Mouse (Mus musculus): ENCODE results near the gene Usp32.

Usp32 gene

GRCm38 (mm10) chr11:85123267-85123992, 16.5 kb downstream of the Usp32 start:
- DNase-seq (ENCODE audit: low read depth, low spot score): no peak

GRCm38 (mm10) chr11:85122073-85122472, 17.9 kb downstream of the Usp32 start:
- no peak for DNase-seq (ENCODE audit: low read depth, low spot score)

DNA sequence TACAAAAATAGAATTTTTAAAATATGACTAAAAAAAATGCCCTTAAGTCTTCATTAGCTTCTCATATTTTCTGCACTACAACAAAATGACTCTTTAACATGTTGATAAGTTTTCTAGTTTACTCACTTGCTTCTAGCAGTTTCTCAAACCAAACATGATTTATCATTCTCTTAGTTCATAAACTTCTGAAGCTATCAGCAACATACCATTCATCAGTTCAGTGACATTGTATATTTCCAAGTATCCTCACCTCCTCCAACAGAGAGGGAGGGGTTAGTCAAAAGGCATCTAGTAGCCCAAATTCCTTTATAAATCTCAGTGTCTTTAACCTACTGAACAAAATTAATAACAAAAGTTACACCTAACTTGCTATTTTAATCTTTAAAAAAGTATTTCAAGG, 22.8 kb downstream of the Usp32 start:
- no peak for DNase-seq (ENCODE audit: low read depth, low spot score)

DNA sequence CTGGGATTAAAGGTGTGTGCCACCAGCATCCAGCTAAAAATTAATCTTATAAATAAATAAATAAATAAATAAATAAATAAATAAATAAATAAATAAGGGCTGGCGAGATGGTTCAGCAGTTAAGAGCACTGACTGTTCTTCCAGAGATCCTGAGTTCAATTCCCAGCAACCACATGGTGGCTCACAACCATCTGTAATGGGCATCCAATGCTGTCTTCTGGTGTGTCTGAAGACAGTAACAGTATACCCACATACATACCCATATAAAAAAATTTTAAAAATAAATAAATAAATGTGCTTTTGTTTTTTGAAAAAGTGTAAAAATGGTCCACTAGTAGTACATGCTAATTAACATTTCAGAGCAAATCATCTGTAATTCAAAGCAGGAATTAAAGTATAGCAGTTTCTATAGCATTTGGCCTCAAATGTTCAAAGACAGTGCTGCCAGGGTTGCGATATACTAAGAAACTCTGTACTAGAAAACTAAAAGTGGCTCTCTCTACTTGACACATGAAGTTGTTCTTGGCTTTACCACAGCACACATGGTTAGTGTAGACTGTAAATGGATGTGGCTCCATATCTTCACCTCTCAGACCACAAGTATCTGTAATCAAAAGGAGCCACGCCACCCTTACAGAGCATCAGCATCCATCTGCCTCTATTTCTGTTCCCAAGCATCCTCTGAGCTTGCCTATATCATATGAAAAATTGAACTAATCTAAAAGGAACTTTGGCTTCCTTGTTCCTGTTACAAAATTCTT, 23.7 kb downstream of the Usp32 start:
- DNase-seq (ENCODE audit: low read depth, low spot score): no peak

DNA sequence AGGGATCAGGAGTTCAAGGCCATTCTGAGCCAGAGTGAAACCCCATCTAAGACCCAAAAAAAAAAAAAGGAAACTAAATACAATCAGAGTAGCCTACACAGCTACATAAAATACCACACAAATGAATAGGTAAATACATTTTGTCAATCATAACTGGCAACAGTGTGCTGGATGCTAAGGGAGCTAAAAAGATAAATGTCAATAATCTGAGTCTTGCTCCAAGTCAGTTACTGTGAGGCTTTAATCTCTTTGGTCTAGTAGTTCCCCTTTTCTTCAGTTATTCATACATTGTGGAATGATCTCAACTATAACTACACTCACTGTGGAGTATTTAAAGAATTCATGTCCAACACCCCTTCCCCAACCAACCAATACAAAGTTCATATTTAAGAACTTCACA, 30.0 kb downstream of the Usp32 start:
- DNase-seq (ENCODE audit: low read depth, low spot score): no peak

- no peak for DNase-seq (ENCODE audit: low read depth, low spot score)
Observed at GRCm38 (mm10) chr11:85107217-85107616, 32.7 kb downstream of the Usp32 start.

DNA sequence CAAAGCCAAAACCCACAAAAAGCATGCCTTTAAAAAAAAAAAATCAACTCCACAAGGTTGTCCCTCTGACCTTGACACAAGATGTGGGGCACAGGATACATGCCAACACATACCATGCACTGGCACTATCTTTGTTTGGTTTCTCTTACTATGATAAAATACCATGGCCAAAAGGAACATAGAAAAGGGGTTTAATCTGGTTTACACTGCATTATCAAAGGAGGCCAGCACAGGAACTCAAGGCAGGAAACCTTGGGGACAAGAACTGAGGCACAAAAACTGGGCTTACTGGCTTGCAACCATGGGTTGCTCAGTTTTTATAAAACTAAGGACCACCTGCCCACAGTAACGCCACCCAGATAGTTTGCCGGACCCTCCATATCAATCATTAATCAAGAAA, 34.1 kb downstream of the Usp32 start:
- DNase-seq (ENCODE audit: low read depth, low spot score): no peak

GRCm38 (mm10) chr11:85103763-85104162, 36.2 kb downstream of the Usp32 start:
- no peak for DNase-seq (ENCODE audit: low read depth, low spot score)

DNA sequence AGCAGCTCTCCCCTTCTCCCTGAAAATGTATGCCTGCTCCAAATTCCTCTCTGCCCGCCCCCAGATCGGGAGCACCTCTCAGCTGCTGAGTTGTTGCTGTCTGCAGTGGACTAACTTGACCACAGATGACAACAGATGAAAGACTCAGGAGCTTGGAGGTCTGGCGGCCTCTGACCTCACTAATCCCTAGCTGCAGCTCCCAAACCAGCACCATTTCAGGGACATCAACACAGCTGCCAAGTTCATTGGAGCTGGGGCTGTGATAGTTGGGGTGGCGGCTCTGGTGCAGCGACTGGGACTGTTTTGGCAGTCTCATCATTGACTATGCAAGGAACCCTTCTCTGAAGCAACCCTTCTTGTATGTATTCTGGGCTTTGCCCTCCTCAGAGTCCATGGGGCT, 44.8 kb downstream of the Usp32 start:
- no peak for DNase-seq (ENCODE audit: low read depth, low spot score)

DNA sequence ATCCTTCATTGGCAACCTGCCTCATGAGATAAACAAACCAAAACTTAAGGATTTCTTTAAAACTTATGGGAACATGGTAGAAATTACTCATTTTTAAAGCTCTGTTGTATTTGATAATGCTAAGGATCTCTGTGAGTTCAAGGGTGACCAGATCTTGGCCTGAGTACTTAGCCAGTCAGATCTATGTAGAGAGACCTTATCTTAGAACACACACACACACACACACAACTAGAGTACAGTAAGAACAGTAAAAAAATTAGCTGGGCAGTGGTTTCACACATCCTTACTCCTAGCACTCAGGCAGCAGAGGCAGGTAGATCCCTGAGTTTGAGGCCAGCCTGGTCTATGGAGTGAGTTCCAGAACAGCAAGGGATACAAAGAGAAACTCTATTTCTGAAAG, 53.7 kb downstream of the Usp32 start:
- DNase-seq (ENCODE audit: low read depth, low spot score): no peak

GRCm38 (mm10) chr11:85067871-85068270, 72.1 kb downstream of the Usp32 start:
- DNase-seq (ENCODE audit: low read depth, low spot score): no peak

- no peak for DNase-seq (ENCODE audit: low read depth, low spot score)
Observed at GRCm38 (mm10) chr11:85058562-85058961, 81.4 kb downstream of the Usp32 start.

- no peak for DNase-seq (ENCODE audit: low read depth, low spot score)
Observed at GRCm38 (mm10) chr11:85057544-85057943, 82.4 kb downstream of the Usp32 start.

- DNase-seq (ENCODE audit: low read depth, low spot score): no peak
Observed at GRCm38 (mm10) chr11:85056901-85057300, 83.1 kb downstream of the Usp32 start.

GRCm38 (mm10) chr11:85055561-85055960, 84.4 kb downstream of the Usp32 start:
- DNase-seq (ENCODE audit: low read depth, low spot score): no peak

GRCm38 (mm10) chr11:85039256-85039655, 100.7 kb downstream of the Usp32 start:
- DNase-seq (ENCODE audit: low read depth, low spot score): no peak

DNA sequence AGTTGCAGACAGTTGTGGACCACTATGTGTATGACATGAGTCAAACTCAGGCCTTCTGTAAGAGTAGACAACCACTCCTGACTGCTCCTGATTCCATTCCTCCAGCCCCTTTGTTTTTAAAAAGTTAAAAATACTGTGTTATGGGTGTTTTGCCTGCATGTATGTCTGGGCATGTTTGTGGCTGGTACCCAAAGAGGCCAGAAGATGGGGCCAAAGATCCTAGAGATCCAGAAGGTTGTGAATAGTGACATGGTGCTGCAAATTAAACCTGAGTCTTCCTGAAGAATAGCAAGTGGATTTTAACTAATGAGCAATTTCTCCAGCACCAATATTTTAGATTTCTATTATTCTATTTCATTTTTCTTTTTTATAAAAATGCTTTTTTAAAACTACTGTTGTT, 126.8 kb downstream of the Usp32 start:
- DNase-seq (ENCODE audit: low read depth, low spot score): no peak

DNA sequence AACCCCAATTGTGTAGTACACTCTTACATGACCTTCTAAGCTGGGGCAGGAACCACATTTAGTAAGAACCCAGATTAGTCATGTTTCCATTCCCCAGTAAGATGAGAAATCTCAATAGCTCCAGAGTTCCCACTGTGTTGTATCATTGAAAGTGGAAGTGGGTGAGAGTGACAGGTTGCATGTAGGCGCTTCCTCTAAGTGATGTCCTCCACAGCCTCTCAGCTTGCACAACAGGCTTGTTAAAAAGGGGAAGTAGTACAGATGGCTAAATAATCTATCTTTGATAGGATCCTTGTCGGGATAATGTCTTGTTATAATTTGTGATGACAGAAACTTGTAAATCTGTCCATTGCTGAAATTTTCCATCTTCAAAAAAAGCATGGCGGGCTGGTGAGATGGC, 136.4 kb downstream of the Usp32 start:
- no peak for DNase-seq (ENCODE audit: low read depth, low spot score)

- DNase-seq (ENCODE audit: low read depth, low spot score): no peak
Observed at GRCm38 (mm10) chr11:84995241-84995640, 144.7 kb downstream of the Usp32 start.

GRCm38 (mm10) chr11:84992996-84993395, 147.0 kb downstream of the Usp32 start:
- DNase-seq (ENCODE audit: low read depth, low spot score): no peak

- no peak for DNase-seq (ENCODE audit: low read depth, low spot score)
Observed at GRCm38 (mm10) chr11:84988341-84988919, 151.5 kb downstream of the Usp32 start.

- no peak for DNase-seq (ENCODE audit: low read depth, low spot score)
Observed at GRCm38 (mm10) chr11:84985421-84985820, 154.5 kb downstream of the Usp32 start.

- DNase-seq (ENCODE audit: low read depth, low spot score): no peak
Observed at GRCm38 (mm10) chr11:84980697-84981096, 159.3 kb downstream of the Usp32 start.
